Mouse (Mus musculus): ENCODE results near the gene Med25. TPM values are rescaled to one million over a fixed set of nuclear protein-coding genes. Genes with fewer than 3 reads are reported as not detected.

Gene Med25
- 153 and 158 TPM in 2 replicates for polyA plus RNA-seq (2015; fragmentation: Nextera tagmentation; extraction: Ambion mirVana)

GRCm38 (mm10) chr7:44892276-44892921 lies at the start of gene Med25:
Med25 (minus strand) TSS chr7:44892712.
- Histone ChIP-seq H3K4me3 (ENCODE audit: low read depth, low read length) (peak within 1 kb of the TSS; percentile 75), H3K4me1 (ENCODE audit: control insufficient read depth, insufficient read depth, low read length) (peaks cover 51% of the 10 kb centered on the region), H3K27me3 (ENCODE audit: control insufficient read depth, insufficient read depth, low read depth, low read length) (no peaks in the 10 kb centered on the region), H3K9me3 (replicated peaks; ENCODE audit: control insufficient read depth, low read length, poor library complexity, severe bottlenecking) (no peaks in the 10 kb centered on the region), H3K4me2 (ENCODE audit: low read length) (peak within 1 kb of the TSS; percentile 96), H3K9ac (ENCODE audit: low read depth, low read length) (peak within 1 kb of the TSS; percentile 91), H3K36me3 (ENCODE audit: control insufficient read depth, insufficient read depth, low read length) (0 out of 2 replicates have a peak, but pooled peaks cover 2% of the 10 kb centered on the region), H3K27ac (ENCODE audit: low read length) (peak within 1 kb of the TSS; percentile 93)
- ATAC-seq, result peak; percentile 73
- under 1% methylated on average over 55 of the region's 56 CpGs for WGBS

- Histone ChIP-seq H3K27ac (ENCODE audit: low read length) (no peak overlapping the region), H3K36me3 (ENCODE audit: control insufficient read depth, insufficient read depth, low read length) (no peaks in the 10 kb centered on the region), H3K4me2 (ENCODE audit: low read length) (no peak overlapping the region), H3K9ac (ENCODE audit: low read depth, low read length) (no peak overlapping the region), H3K27me3 (ENCODE audit: control insufficient read depth, insufficient read depth, low read depth, low read length) (no peaks in the 10 kb centered on the region), H3K9me3 (replicated peaks; ENCODE audit: control insufficient read depth, low read length, poor library complexity, severe bottlenecking) (no peaks in the 10 kb centered on the region; the same call in 1 of the 2 replicates), H3K4me1 (ENCODE audit: control insufficient read depth, insufficient read depth, low read length) (no peaks in the 10 kb centered on the region), H3K4me3 (ENCODE audit: low read depth, low read length) (no peak overlapping the region)
- ATAC-seq, result no peak
- WGBS, result 93% methylated on average over 4 of the region's 4 CpGs
Observed at GRCm38 (mm10) chr7:44938680-44939079, 46.2 kb upstream of the Med25 start.

DNA sequence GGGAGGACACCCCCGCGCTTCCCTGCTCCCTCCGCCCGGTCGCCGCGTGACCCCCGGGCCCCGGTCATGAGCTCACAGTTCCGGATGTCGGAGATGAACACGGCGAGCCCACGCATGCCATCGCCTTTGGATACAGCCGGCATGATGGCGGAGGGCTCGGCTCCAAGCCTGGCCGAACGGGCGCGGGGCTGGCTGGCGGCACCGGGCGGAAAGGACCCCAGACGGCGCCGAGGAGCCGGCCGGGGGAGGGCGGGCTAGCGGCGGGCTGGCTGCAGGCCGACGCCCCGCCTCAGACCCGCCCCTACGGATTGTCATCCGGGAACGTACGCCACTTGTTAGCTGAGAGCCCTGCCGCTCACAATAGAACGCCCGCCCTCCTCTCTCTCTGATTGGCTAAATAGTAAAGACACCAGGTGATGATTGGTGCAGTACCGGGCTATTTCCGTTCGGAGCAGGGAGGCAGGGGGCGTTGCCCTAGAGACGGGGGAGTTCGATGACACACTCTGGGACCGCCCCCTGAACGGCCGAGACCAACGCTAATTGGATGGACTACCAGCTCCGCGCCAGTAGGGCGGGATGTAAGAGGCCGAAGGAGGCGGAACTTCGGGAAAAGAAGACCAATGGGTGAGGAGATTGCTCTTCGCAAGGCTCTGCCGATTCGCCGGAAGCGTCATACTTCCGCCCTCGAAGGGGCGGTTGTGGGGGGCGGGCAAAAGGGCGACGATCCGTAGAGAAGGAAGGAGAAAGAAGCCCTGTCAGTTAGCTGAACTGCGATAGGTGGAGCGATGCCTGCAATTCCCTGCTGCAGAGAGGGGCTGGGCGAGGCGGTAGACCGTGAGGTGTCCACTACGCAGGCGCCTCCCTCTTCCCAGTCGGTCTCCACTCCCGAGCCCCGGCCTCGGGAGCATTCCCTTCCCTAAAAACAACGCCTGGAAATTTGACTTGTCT lies 37.0 kb upstream of the Med25 start, which contains the start of gene Ap2a1:
Gene Ap2a1, minus strand, starts transcription at position 293 of the 948 bp plus-strand sequence.
- peak within 1 kb of the TSS; percentile 86 for H3K4me2 ChIP-seq (ENCODE audit: low read length)
- under 1% methylated on average over 83 of the region's 84 CpGs for WGBS
- peak; percentile 99 for ATAC-seq

GRCm38 (mm10) chr7:44928570-44928969 lies 36.1 kb upstream of the Med25 start:
- Histone ChIP-seq H3K9me3 (replicated peaks; ENCODE audit: control insufficient read depth, low read length, poor library complexity, severe bottlenecking) (no peaks in the 10 kb centered on the region), H3K36me3 (ENCODE audit: control insufficient read depth, insufficient read depth, low read length) (peaks cover 8% of the 10 kb centered on the region), H3K4me1 (ENCODE audit: control insufficient read depth, insufficient read depth, low read length) (peaks cover 19% of the 10 kb centered on the region), H3K9ac (ENCODE audit: low read depth, low read length) (peak overlapping the region; percentile 95), H3K4me3 (ENCODE audit: low read depth, low read length) (peak overlapping the region; percentile 92), H3K27ac (ENCODE audit: low read length) (peak overlapping the region; percentile 80; the same call in 1 of the 2 replicates), H3K27me3 (ENCODE audit: control insufficient read depth, insufficient read depth, low read depth, low read length) (no peaks in the 10 kb centered on the region), H3K4me2 (ENCODE audit: low read length) (peak overlapping the region; percentile 86)
- ATAC-seq, result no peak
- WGBS, result 0% methylated on average over 1 of the region's 1 CpGs

More for the DNA sequence above, 37.0 kb upstream of the Med25 start, which contains the start of gene Ap2a1:
- Histone ChIP-seq H3K9ac (ENCODE audit: low read depth, low read length) (peak within 1 kb of the TSS; percentile 95), H3K4me3 (ENCODE audit: low read depth, low read length) (peak within 1 kb of the TSS; percentile 92), H3K27ac (ENCODE audit: low read length) (peak within 1 kb of the TSS; percentile 97), H3K27me3 (ENCODE audit: control insufficient read depth, insufficient read depth, low read depth, low read length) (no peaks in the 10 kb centered on the region), H3K4me1 (ENCODE audit: control insufficient read depth, insufficient read depth, low read length) (peaks cover 19% of the 10 kb centered on the region), H3K9me3 (replicated peaks; ENCODE audit: control insufficient read depth, low read length, poor library complexity, severe bottlenecking) (no peaks in the 10 kb centered on the region), H3K36me3 (ENCODE audit: control insufficient read depth, insufficient read depth, low read length) (peaks cover 6% of the 10 kb centered on the region; the same call in 1 of the 2 replicates)

DNA sequence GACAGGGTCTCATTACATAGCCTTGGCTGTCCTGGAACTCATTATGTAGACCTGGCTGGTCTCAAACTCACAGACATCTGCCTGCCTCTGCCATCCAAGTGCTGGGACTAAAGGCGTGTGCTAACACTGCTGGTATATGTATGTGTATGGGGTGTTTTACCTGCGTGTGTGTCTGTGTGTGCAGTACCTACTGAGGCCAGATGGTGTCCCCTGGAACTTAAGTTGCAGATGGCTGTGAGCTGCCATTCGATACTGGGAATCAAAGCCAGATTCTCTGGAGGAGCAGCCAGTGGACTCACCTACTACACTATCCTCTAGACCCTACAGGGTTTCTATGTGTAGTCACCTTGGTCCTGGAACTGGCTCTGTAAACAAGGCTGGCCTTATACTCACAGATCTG lies 33.0 kb upstream of the Med25 start:
- no peaks in the 10 kb centered on the region for H3K27me3 ChIP-seq (ENCODE audit: control insufficient read depth, insufficient read depth, low read depth, low read length)
- no peaks in the 10 kb centered on the region for H3K9me3 ChIP-seq (replicated peaks; ENCODE audit: control insufficient read depth, low read length, poor library complexity, severe bottlenecking)
- no peak overlapping the region for H3K4me3 ChIP-seq (ENCODE audit: low read depth, low read length)
- H3K4me1 ChIP-seq (ENCODE audit: control insufficient read depth, insufficient read depth, low read length), result peaks cover 16% of the 10 kb centered on the region
- no peak overlapping the region for H3K27ac ChIP-seq (ENCODE audit: low read length)
- H3K9ac ChIP-seq (ENCODE audit: low read depth, low read length), result no peak overlapping the region
- peaks cover 8% of the 10 kb centered on the region for H3K36me3 ChIP-seq (ENCODE audit: control insufficient read depth, insufficient read depth, low read length)
- H3K4me2 ChIP-seq (ENCODE audit: low read length), result no peak overlapping the region
- 57% methylated on average over 3 of the region's 3 CpGs for WGBS
- no peak for ATAC-seq

GRCm38 (mm10) chr7:44922530-44922929 lies 30.0 kb upstream of the Med25 start:
- Histone ChIP-seq H3K27ac (ENCODE audit: low read length) (no peak overlapping the region), H3K4me3 (ENCODE audit: low read depth, low read length) (no peak overlapping the region), H3K9me3 (replicated peaks; ENCODE audit: control insufficient read depth, low read length, poor library complexity, severe bottlenecking) (no peaks in the 10 kb centered on the region), H3K36me3 (ENCODE audit: control insufficient read depth, insufficient read depth, low read length) (peaks cover 8% of the 10 kb centered on the region), H3K9ac (ENCODE audit: low read depth, low read length) (no peak overlapping the region), H3K4me2 (ENCODE audit: low read length) (no peak overlapping the region), H3K4me1 (ENCODE audit: control insufficient read depth, insufficient read depth, low read length) (peaks cover under 1% of the 10 kb centered on the region), H3K27me3 (ENCODE audit: control insufficient read depth, insufficient read depth, low read depth, low read length) (no peaks in the 10 kb centered on the region)
- ATAC-seq, result no peak

DNA sequence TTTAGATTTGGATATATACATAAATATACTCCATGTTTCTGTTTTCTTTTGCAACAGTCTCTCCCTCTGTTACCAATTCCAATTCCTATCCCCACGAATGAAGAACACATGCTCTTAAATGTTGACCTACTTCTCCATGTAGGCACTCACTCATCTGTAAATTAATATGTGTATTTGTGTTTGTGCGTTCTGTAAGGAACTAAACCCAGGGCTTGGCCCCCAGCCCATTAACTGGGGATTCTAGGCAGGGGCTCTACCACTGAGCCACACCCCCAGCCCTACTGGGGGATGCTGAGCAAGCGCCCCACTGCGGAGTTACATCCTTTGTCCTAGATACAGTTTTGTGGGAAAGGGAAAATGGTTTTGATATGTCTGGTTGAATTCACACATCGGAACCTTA lies 26.6 kb upstream of the Med25 start:
- Histone ChIP-seq H3K27ac (ENCODE audit: low read length) (no peak overlapping the region), H3K4me2 (ENCODE audit: low read length) (no peak overlapping the region), H3K36me3 (ENCODE audit: control insufficient read depth, insufficient read depth, low read length) (peaks cover 5% of the 10 kb centered on the region; the same call in 1 of the 2 replicates), H3K4me1 (ENCODE audit: control insufficient read depth, insufficient read depth, low read length) (no peaks in the 10 kb centered on the region), H3K27me3 (ENCODE audit: control insufficient read depth, insufficient read depth, low read depth, low read length) (no peaks in the 10 kb centered on the region), H3K4me3 (ENCODE audit: low read depth, low read length) (no peak overlapping the region), H3K9me3 (replicated peaks; ENCODE audit: control insufficient read depth, low read length, poor library complexity, severe bottlenecking) (no peaks in the 10 kb centered on the region), H3K9ac (ENCODE audit: low read depth, low read length) (no peak overlapping the region)
- ATAC-seq, result no peak
- 88% methylated on average over 5 of the region's 5 CpGs for WGBS

DNA sequence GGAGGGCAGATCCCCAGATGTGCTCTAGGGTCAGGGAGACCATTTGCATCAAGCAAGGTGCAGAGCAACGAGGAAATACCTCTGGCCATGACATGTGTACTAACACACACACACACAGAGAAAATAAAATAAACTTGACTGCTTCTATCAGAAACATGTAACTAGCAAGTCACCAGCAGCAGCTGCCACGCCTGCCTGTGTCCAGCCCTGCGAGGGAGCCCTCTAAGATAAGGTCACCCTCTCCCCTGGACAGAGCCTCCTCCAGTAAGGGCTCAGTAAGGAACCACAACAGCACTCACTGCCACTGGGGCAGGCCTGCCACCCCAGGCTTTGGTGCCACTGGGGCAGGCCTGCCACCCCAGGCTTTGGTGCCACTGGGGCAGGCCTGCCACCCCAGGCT lies 25.7 kb upstream of the Med25 start:
- no peak overlapping the region for H3K4me2 ChIP-seq (ENCODE audit: low read length)
- H3K27ac ChIP-seq (ENCODE audit: low read length), result no peak overlapping the region
- H3K27me3 ChIP-seq (ENCODE audit: control insufficient read depth, insufficient read depth, low read depth, low read length), result no peaks in the 10 kb centered on the region
- ATAC-seq, result no peak
- H3K4me1 ChIP-seq (ENCODE audit: control insufficient read depth, insufficient read depth, low read length), result no peaks in the 10 kb centered on the region
- H3K36me3 ChIP-seq (ENCODE audit: control insufficient read depth, insufficient read depth, low read length), result peaks cover 8% of the 10 kb centered on the region; the same call in 1 of the 2 replicates
- H3K9ac ChIP-seq (ENCODE audit: low read depth, low read length), result no peak overlapping the region
- WGBS, result 91% methylated on average over 3 of the region's 3 CpGs
- H3K9me3 ChIP-seq (replicated peaks; ENCODE audit: control insufficient read depth, low read length, poor library complexity, severe bottlenecking), result no peaks in the 10 kb centered on the region
- H3K4me3 ChIP-seq (ENCODE audit: low read depth, low read length), result no peak overlapping the region
